Mouse (Mus musculus) liver, embryonic 14.5 days (tissue): ENCODE results near the gene Fam71e2.

Experiments used
- CTCF ChIP-seq: IDR thresholded peaks from 2 replicates; pipeline ENCODE4 v1.5.1; 2016; ENCODE audit warnings: antibody characterized with exemption, low read depth, control low read depth
- EP300 ChIP-seq: IDR thresholded peaks from 2 replicates; pipeline ENCODE4 v1.6.1; 2016; ENCODE audit warnings: antibody characterized with exemption, low read depth

GRCm38 (mm10) chr7:4812303-4813104, 41.4 kb upstream of the Fam71e2 start, which contains the start of gene Ube2s:
- TF ChIP-seq CTCF, result peak; percentile 50
- peak; percentile 59 for TF ChIP-seq EP300
